Mouse (Mus musculus) embryonic fibroblast, embryonic 13.5 days (primary cell): ENCODE results near the gene BC025920.

Experiments
- CTCF ChIP-seq: IDR thresholded peaks from 2 replicates; pipeline ENCODE4 v1.5.1; 2011; ENCODE audit warnings: mild to moderate bottlenecking, control low read depth, low read length, moderate library complexity, borderline replicate concordance; ENCODE audit not compliant: insufficient read depth
- POLR2A ChIP-seq: IDR thresholded peaks from 2 replicates; pipeline ENCODE4 v1.6.1; 2011; ENCODE audit warnings: low read depth, mild to moderate bottlenecking, control low read depth, low read length, moderate library complexity

DNA sequence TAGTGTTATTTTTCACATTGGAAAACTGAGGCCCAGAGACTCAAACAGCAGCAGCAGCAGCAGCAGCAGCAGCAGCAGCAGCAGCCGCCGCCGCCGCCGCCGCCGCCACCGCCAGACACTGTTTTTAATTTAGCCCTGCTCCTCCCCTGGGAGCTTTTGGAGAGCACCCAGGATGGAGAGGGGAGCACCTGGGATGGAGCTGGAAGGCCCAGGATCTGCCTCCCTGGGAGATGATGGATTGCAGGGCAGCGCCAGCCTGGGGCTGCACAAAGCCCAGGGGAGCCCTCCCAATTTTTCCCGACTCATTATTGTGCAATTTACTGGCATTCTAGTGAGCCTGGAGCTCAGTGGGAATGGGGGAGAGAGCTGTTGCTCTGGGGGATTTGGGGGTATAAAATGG is 9.5 kb upstream of the BC025920 start:
- TF ChIP-seq CTCF (no peak), POLR2A (no peak)
